Mouse (Mus musculus) lung, embryonic 15.5 days (tissue): ENCODE results near the gene Tubgcp2. TPM values are rescaled to one million over a fixed set of nuclear protein-coding genes. Genes with fewer than 3 reads are reported as not detected.

Experiments used
- ATAC-seq: fragments of 200-750 bp; cut with Nextera tagmentation; 2 replicates; pipeline ENCODE4 v1.8.0; 2017; ENCODE audit warnings: moderate number of reproducible peaks, borderline replicate concordance; ENCODE audit not compliant: low FRiP score, low TSS enrichment; ENCODE audit errors: extremely low read depth
- H3K27ac ChIP-seq: fragments of 300-500 bp; sonication (generic); 2 replicates; pipeline ENCODE4 v1.5.1; 2015; ENCODE audit warnings: moderate library complexity, mild to moderate bottlenecking, inconsistent platforms
- H3K27me3 ChIP-seq: fragments of 300-500 bp; sonication (generic); 2 replicates; pipeline ENCODE4 v1.6.1; 2015; ENCODE audit warnings: inconsistent platforms
- H3K36me3 ChIP-seq: fragments of 300-500 bp; sonication (generic); 2 replicates; pipeline ENCODE4 v1.6.1; 2015; ENCODE audit warnings: inconsistent platforms
- H3K4me1 ChIP-seq: fragments of 300-500 bp; sonication (generic); 2 replicates; pipeline ENCODE4 v1.6.1; 2015; ENCODE audit warnings: inconsistent platforms
- H3K4me2 ChIP-seq: fragments of 300-500 bp; sonication (generic); 2 replicates; pipeline ENCODE4 v1.6.1; 2015; ENCODE audit warnings: inconsistent platforms, mild to moderate bottlenecking, moderate library complexity
- H3K4me3 ChIP-seq: fragments of 300-500 bp; sonication (generic); 2 replicates; pipeline ENCODE4 v1.5.1; 2015; ENCODE audit warnings: mild to moderate bottlenecking, inconsistent platforms
- H3K9ac ChIP-seq: fragments of 300-500 bp; sonication (generic); 2 replicates; pipeline ENCODE4 v1.6.1; 2015; ENCODE audit warnings: inconsistent platforms
- H3K9me3 ChIP-seq: fragments of 300-500 bp; sonication (generic); 2 replicates; pipeline ENCODE4 v1.6.1; 2016; ENCODE audit warnings: inconsistent platforms
- WGBS: fragments of 180-500 bp; shearing (Covaris S2); methylation state at CpG from one replicate; pipeline ENCODE4 v1.1.7; 2015; 5-methylcytosine and 5-hydroxymethylcytosine counted together
- polyA plus RNA-seq: library from polyadenylated mRNA; unstranded; fragments of >200 nt; fragmentation: Nextera tagmentation; extraction: Ambion mirVana; gene quantifications from 2 replicates; pipeline ENCODE4 v1.2.1, GENCODE M21; 2015

Gene Tubgcp2
- polyA plus RNA-seq, 1 experiment from 2014 or later = 56.4 TPM

DNA sequence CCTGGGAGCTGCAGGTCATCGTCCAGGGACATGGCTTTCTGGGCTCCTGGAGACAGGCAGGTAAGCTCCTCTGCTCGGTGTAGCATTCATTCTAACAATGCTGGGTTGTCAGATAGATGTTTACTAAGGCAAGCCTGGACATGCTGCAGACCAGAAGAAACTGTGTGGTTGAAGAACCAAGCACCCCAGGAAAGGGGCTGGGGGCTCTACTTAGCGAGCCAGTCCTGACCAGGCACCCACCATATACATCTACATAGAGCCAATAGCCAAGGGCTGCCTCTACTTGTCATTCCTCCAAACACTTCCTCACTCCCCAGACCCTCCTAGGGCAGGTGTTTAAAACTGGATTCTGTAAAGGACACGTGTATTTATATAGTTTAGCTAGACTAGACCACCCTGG, 42.3 kb downstream of the Tubgcp2 start:
- H3K4me1 ChIP-seq = no peaks in the 10 kb centered on the region
- no peak overlapping the region for H3K4me3 ChIP-seq
- H3K36me3 ChIP-seq = peaks cover 42% of the 10 kb centered on the region
- no peak overlapping the region for H3K27ac ChIP-seq
- no peak overlapping the region for H3K9ac ChIP-seq
- ATAC-seq = no peak
- H3K4me2 ChIP-seq = no peak overlapping the region
- no peaks in the 10 kb centered on the region for H3K27me3 ChIP-seq
- H3K9me3 ChIP-seq = no peaks in the 10 kb centered on the region
- 81% methylated on average over 4 of the region's 4 CpGs for WGBS

DNA sequence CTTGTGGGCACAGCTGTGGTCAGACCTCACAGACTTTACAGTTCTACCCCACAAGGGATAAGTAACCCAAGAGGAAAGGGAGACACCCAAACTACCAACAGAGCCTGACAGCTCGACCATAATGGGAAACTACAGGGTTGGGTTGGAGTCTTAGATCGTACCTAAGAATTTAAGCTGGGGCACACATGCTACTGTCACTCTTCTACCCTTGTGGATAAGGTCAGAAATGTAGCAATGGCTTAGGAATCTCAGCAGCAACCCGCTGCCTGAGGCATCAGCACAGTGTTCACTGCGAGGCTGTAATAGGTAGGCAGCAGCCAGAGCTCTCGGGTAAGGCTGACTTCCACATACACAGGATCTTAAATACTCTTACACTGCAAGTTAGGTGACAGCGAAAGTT, 42.9 kb downstream of the Tubgcp2 start:
- Histone ChIP-seq H3K9me3 (no peaks in the 10 kb centered on the region), H3K4me1 (no peaks in the 10 kb centered on the region), H3K36me3 (peaks cover 35% of the 10 kb centered on the region), H3K27ac (no peak overlapping the region), H3K4me2 (no peak overlapping the region), H3K9ac (no peak overlapping the region), H3K4me3 (no peak overlapping the region), H3K27me3 (no peaks in the 10 kb centered on the region)
- no peak for ATAC-seq
- 84% methylated on average over 6 of the region's 6 CpGs for WGBS

DNA sequence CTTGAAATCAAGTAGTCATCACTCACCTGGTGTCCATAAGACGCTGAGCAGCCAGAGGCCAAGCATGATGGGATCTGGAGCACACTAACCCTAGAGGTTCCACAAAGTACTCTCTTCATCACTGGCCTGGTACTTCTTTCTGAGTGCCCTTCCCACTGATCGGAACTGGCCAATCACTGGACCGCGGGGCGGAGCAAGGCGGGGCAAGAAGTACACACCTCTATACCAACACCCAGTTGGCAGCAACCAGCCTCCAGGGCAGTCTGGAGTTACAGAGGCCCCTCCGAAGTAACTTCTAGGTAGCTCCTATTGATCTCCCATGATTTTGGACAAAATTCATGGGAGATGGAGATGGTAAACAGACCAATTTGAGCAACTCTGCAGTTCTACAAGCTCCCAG, 44.1 kb downstream of the Tubgcp2 start, which contains the start of gene Adam8:
Adam8 (minus strand) TSS at position 157 of the 400 bp plus-strand sequence.
- Histone ChIP-seq H3K4me2 (no peak within 1 kb of the TSS), H3K27me3 (no peaks in the 10 kb centered on the region), H3K9ac (no peak within 1 kb of the TSS), H3K4me3 (no peak within 1 kb of the TSS), H3K27ac (no peak within 1 kb of the TSS), H3K36me3 (peaks cover 24% of the 10 kb centered on the region), H3K9me3 (no peaks in the 10 kb centered on the region), H3K4me1 (no peaks in the 10 kb centered on the region)
- peak; percentile 48; the same call in 1 of the 2 replicates for ATAC-seq
- 25% methylated on average over 7 of the region's 7 CpGs for WGBS

DNA sequence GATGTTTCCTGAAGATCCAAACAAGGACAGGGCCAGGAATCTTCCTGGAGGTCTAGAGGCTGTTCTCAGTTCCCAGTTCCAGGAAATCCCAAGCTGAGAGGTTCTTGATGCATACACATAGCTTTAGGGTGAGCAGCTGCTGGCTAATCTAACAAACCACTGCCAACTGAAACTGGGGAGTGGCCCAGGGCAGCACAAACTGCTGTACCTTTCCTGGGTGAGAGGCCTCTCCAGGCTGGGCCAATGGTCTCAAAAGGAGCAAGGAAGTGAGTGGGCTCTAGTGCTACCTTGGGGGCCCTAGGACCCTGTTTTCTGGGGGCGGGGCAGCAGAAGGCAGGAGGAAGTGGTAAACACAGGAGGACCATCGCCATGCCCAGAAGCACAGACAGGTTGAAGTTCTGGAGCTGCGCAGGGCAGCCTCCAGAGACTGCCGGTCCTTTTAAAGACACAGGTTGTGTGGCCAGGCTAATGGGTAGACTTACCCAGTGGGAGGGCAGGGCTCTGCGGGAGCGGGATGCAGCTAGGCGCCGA, 45.5 kb downstream of the Tubgcp2 start:
- Histone ChIP-seq H3K9ac (no peak overlapping the region), H3K4me2 (no peak overlapping the region), H3K27ac (no peak overlapping the region), H3K27me3 (no peaks in the 10 kb centered on the region), H3K36me3 (peaks cover 9% of the 10 kb centered on the region), H3K4me3 (no peak overlapping the region), H3K4me1 (no peaks in the 10 kb centered on the region), H3K9me3 (no peaks in the 10 kb centered on the region)
- WGBS = 70% methylated on average over 8 of the region's 8 CpGs
- no peak for ATAC-seq

DNA sequence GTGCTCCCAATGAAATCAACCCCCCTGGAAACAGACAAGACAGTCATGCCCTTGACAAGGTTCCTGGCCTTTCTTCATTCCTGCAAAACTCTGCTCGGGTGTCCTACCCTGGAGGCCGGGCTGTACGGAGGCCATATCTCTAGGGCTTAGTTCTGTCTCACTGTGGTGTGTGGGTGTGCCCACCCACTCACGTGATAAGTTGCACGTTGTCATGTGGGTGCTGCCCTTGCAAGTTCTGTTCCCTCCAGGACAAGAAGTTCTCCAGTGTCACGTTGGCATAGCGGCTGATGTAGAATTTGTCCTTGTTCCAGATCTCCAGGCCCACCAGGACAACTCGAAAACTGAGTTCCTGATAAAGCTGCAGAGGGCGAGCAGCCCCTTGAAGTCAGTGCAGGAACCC, 48.2 kb downstream of the Tubgcp2 start:
- Histone ChIP-seq H3K9ac (no peak overlapping the region), H3K4me2 (no peak overlapping the region), H3K36me3 (no peaks in the 10 kb centered on the region), H3K27ac (no peak overlapping the region), H3K27me3 (no peaks in the 10 kb centered on the region), H3K4me1 (no peaks in the 10 kb centered on the region), H3K4me3 (no peak overlapping the region), H3K9me3 (no peaks in the 10 kb centered on the region)
- WGBS = 85% methylated on average over 9 of the region's 9 CpGs
- no peak for ATAC-seq

DNA sequence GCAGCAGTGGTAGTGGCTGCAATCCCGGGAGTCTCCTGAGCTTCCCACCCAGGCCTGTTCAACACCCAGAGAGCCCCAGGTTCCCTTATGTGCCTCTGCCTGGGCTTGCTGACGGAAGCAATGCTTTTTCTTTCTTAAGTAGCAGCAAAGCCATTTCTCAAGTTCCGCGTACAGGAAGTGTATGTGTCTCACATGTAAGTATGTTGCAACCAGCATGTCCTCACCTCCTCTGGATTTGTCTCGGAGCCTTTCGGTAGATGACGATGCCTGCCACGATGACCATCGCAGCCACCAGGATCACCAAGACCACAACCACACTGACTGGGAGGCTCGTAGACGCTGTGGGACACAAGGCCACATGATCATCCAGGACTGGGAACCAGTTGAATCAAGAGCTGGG, 52.0 kb downstream of the Tubgcp2 start:
- Histone ChIP-seq H3K9ac (no peak overlapping the region), H3K9me3 (no peaks in the 10 kb centered on the region), H3K4me2 (no peak overlapping the region), H3K4me3 (no peak overlapping the region), H3K27ac (no peak overlapping the region), H3K4me1 (no peaks in the 10 kb centered on the region; the same call in 1 of the 2 replicates), H3K27me3 (no peaks in the 10 kb centered on the region), H3K36me3 (no peaks in the 10 kb centered on the region)
- WGBS = 84% methylated on average over 11 of the region's 11 CpGs
- ATAC-seq = no peak

DNA sequence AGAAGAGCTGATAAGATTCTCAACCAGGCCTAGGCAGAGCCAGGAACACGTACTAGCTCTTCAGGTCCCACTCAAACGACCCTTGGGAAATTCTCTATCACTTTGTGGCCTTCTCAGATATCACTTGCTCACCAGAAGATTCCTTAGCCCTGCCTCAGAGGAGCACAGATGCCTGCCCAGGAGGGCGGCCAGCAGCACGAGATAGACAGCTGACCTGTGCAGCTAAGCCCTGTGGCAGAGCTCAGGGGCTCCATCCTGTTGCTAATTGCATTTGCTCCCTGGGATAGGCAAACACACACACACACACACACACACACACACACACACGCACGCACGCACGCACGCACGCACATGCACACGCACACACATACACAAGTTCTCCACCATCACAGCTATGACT, 54.4 kb downstream of the Tubgcp2 start:
- no peak for ATAC-seq
- Histone ChIP-seq H3K27me3 (no peaks in the 10 kb centered on the region), H3K4me3 (no peak overlapping the region), H3K9me3 (no peaks in the 10 kb centered on the region), H3K9ac (no peak overlapping the region), H3K27ac (no peak overlapping the region), H3K36me3 (no peaks in the 10 kb centered on the region), H3K4me1 (peaks cover 12% of the 10 kb centered on the region; the same call in 1 of the 2 replicates), H3K4me2 (no peak overlapping the region)
- WGBS = 69% methylated on average over 11 of the region's 11 CpGs

DNA sequence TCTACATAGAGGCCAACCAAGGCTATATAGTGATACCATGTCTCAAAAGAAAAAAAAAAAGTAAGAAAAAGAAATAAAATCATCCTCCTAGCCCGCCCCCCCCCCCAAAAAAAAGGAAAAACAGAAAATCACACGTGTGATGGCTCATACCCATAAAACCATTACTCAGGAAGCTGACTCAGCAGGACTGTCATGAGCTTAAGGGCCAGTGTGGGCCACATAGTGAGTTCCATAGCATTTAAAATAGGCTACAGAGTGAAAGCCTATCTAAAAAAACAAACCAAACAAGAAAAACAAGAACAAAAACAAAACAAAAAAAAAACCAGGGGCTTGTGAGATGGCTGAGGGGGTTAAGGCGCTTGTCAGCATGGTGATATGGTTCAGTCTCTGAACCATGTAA, 55.7 kb downstream of the Tubgcp2 start:
- H3K36me3 ChIP-seq = no peaks in the 10 kb centered on the region
- no peaks in the 10 kb centered on the region for H3K9me3 ChIP-seq
- no peak overlapping the region for H3K9ac ChIP-seq
- WGBS = 46% methylated on average over 3 of the region's 3 CpGs
- no peak for ATAC-seq
- no peak overlapping the region for H3K27ac ChIP-seq
- H3K4me1 ChIP-seq = peaks cover 12% of the 10 kb centered on the region; the same call in 1 of the 2 replicates
- no peaks in the 10 kb centered on the region for H3K27me3 ChIP-seq
- H3K4me3 ChIP-seq = no peak overlapping the region
- no peak overlapping the region for H3K4me2 ChIP-seq

DNA sequence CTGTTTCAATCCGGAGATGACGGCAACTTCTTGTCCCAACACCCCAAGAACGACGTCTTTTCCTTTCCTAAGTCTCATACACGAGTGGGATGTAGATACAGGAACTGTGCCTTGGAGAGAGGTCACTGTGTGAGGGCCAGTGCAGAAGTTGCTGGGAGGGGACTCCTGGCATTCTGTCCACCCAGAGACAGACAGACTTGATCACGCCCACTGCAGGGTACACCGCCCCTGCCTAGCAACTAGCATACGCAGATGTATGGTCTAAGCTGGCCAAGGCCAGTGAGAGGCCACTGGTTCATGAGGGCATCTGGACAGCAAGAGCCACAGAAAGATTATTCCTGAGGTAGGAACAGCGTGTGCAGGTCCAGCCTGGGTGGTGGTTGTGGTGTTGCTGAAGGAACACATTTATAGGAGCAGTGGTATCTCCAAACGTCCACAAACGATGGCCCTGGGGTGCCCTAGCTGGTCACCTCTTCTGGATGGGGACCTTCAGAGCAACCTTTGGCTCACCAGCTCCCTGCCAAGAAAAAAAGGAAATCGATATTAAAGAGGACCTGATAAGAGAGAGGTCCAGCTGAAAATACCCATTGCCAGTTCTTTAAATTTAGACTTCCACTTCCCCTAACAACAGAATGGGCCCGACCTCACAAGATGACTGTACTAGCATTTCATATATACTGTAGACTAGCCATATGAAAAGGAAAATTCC, 57.3 kb downstream of the Tubgcp2 start:
- Histone ChIP-seq H3K9ac (no peak overlapping the region), H3K27ac (no peak overlapping the region), H3K4me1 (peaks cover 12% of the 10 kb centered on the region; the same call in 1 of the 2 replicates), H3K4me2 (peak overlapping the region; percentile 81), H3K9me3 (no peaks in the 10 kb centered on the region), H3K4me3 (peak overlapping the region; percentile 51), H3K36me3 (no peaks in the 10 kb centered on the region), H3K27me3 (no peaks in the 10 kb centered on the region)
- 33% methylated on average over 13 of the region's 13 CpGs for WGBS
- ATAC-seq = peak; percentile 37; the same call in 1 of the 2 replicates

DNA sequence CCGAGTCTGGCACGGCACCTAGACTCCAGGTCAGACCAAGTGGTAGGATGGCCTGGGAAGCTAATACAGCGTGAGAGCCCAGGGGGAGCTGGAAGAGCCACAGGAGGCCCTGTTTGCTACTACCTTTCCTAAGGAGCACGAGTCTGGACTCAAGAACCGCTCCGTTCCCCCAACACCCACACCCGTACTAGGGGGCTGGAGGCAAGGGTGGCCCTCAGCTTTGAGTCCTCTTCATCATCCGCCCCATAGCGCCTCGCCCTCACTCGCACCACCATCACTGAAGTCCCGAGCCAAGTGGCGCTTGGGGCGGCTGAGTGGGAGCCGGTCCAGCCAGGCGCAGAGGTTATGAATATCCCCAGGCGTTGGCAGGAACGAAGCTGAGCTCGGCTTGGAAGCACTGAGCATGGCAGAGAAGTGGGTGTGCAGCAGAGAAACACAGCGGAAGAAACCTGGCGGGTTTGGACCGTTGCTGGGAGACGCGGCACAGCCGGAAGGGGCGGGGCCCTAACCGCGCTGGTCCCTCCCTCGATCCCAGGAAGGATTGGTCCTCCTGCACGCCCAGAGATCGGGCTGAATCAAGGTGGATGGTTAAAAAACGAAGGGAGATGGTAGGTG, 58.1 kb downstream of the Tubgcp2 start, which contains the start of gene 6430531B16Rik:
6430531B16Rik (minus strand) TSS at position 478 of the 615 bp plus-strand sequence.
- no peaks in the 10 kb centered on the region for H3K27me3 ChIP-seq
- H3K4me2 ChIP-seq = peak within 1 kb of the TSS; percentile 81
- 3% methylated on average over 32 of the region's 32 CpGs for WGBS
- peak within 1 kb of the TSS; percentile 37; the same call in 1 of the 2 replicates for H3K9ac ChIP-seq
- H3K27ac ChIP-seq = no peak within 1 kb of the TSS
- H3K4me1 ChIP-seq = peaks cover 12% of the 10 kb centered on the region; the same call in 1 of the 2 replicates
- H3K9me3 ChIP-seq = no peaks in the 10 kb centered on the region
- H3K36me3 ChIP-seq = no peaks in the 10 kb centered on the region
- H3K4me3 ChIP-seq = peak within 1 kb of the TSS; percentile 51
- peak; percentile 87 for ATAC-seq

DNA sequence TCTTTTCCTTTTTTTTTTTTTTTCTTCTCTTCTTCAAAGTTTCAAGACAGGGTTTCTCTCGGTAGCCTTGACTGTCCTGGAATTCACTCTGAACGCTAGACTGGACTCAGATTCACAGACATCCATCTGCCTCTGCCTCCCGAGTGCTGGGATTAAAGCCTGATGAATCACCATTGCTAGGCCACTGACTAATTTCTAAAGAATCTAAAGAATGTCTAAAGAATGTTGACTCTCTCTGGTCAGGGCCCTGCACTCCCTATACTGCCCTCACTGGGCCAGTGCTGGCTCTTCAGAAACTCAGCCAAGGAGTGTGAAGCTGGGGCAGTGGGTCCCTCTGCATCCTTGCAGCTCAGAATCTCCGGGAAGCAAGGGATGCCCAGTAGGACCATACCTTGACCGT, 61.0 kb downstream of the Tubgcp2 start:
- H3K36me3 ChIP-seq = no peaks in the 10 kb centered on the region
- no peaks in the 10 kb centered on the region for H3K9me3 ChIP-seq
- H3K9ac ChIP-seq = no peak overlapping the region
- WGBS = 43% methylated on average over 5 of the region's 5 CpGs
- no peak overlapping the region for H3K4me3 ChIP-seq
- no peaks in the 10 kb centered on the region for H3K27me3 ChIP-seq
- no peak overlapping the region for H3K27ac ChIP-seq
- H3K4me1 ChIP-seq = peaks cover 12% of the 10 kb centered on the region; the same call in 1 of the 2 replicates
- ATAC-seq = no peak
- no peak overlapping the region for H3K4me2 ChIP-seq

DNA sequence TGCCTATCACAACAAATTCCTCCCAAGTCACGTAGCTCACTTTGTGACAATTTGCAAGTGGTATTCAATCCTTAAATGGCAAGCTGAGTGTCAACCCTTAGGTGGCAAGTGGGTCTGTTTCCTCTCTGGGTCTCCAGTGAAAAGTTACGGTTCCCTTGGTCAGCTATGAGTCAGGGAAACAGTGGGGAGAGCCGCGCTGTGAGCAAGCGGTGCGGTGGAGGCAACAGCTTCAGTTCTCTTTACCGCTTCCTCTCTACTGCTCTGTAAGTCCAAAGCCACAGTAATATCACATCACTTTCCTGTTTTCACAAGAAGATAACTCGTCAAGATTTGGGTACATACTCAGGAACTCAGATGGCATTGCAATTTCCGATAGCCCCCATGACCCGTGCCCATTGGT, 62.2 kb downstream of the Tubgcp2 start:
- Histone ChIP-seq H3K9me3 (no peaks in the 10 kb centered on the region), H3K36me3 (no peaks in the 10 kb centered on the region), H3K4me3 (no peak overlapping the region), H3K4me2 (no peak overlapping the region), H3K27ac (no peak overlapping the region), H3K27me3 (no peaks in the 10 kb centered on the region), H3K4me1 (peaks cover 10% of the 10 kb centered on the region; the same call in 1 of the 2 replicates), H3K9ac (no peak overlapping the region)
- WGBS = 88% methylated on average over 10 of the region's 10 CpGs
- no peak for ATAC-seq
